ENCODE assay signal across 8 mouse cellular contexts in genomic region chr8:84660819-84661457, GRCm38 (mm10). TPM values are rescaled to one million over a fixed set of nuclear protein-coding genes. Genes with fewer than 3 reads are reported as not detected.
DNase-seq lines count a peak whose midpoint lies in the region; ATAC-seq and TF ChIP-seq lines count a peak whose summit lies in the region.

No protein-coding gene starts in this region.

- H3K4me3 ChIP-seq in forebrain, embryonic 13.5 days: peak overlapping the region; percentile 79
- H3K4me3 ChIP-seq in hindbrain, embryonic 14.5 days (replicated peaks; ENCODE audit: low read length): peak overlapping the region; percentile 71
- H3K4me3 ChIP-seq in liver, adult 2 months (ENCODE audit: insufficient read depth, low read depth, low read length): peak overlapping the region; percentile 61

- H3K9me3 ChIP-seq in forebrain, embryonic 13.5 days (replicated peaks): no peaks in the 10 kb centered on the region
- H3K9me3 ChIP-seq in hindbrain, embryonic 14.5 days (ENCODE audit: control insufficient read depth, low read length): no peaks in the 10 kb centered on the region

- peak overlapping the region; percentile 92 for H3K4me2 ChIP-seq in forebrain, embryonic 13.5 days
- peak overlapping the region; percentile 79 for H3K4me2 ChIP-seq in hindbrain, embryonic 14.5 days (replicated peaks)

- no peak for ATAC-seq in forebrain, embryonic 13.5 days
- no peak for ATAC-seq in hindbrain, embryonic 14.5 days (ENCODE audit: low FRiP score)

- no peaks in the 10 kb centered on the region for H3K36me3 ChIP-seq in forebrain, embryonic 13.5 days (ENCODE audit: poor library complexity, severe bottlenecking)
- no peaks in the 10 kb centered on the region for H3K36me3 ChIP-seq in hindbrain, embryonic 14.5 days (replicated peaks; ENCODE audit: control insufficient read depth, insufficient read depth)
- H3K36me3 ChIP-seq in liver, adult 2 months (ENCODE audit: control insufficient read depth, insufficient read depth, low read length): no peaks in the 10 kb centered on the region

- peak; percentile 26 to 41 for DNase-seq in spleen, adult 18-20 months
- DNase-seq in spleen, adult 12 weeks (ENCODE audit: low spot score): no peak
- no peak for DNase-seq in hindbrain, embryonic 14.5 days (ENCODE audit: low spot score)
- peak; percentile 76 for DNase-seq in liver, adult 2 months (ENCODE audit: extremely low read depth, low read depth, low spot score)
- peak; percentile 29 to 38 for DNase-seq in natural killer cell, adult 2 months (ENCODE audit: low spot score in 2 of 2)
- peak; percentile 72 to 84 for DNase-seq in urinary bladder, postnatal 36 days (ENCODE audit: low spot score in 2 of 2)
- no peak for DNase-seq in cerebellum, postnatal 4 days (ENCODE audit: low spot score in 2 of 2)

- 2% methylated on average over 20 of the region's 20 CpGs for WGBS in forebrain, embryonic 13.5 days
- WGBS in hindbrain, embryonic 14.5 days: 1% methylated on average over 20 of the region's 20 CpGs
- WGBS in liver, adult 2 months: 2% methylated on average over 20 of the region's 20 CpGs

- H3K27ac ChIP-seq in forebrain, embryonic 13.5 days: peak overlapping the region; percentile 48; the same call in 1 of the 2 replicates
- peak overlapping the region; percentile 84 for H3K27ac ChIP-seq in hindbrain, embryonic 14.5 days
- H3K27ac ChIP-seq in liver, adult 2 months (replicated peaks; ENCODE audit: insufficient read depth, low read depth, low read length): peak overlapping the region; percentile 95

- H3K9ac ChIP-seq in forebrain, embryonic 13.5 days: peak overlapping the region; percentile 90
- peak overlapping the region; percentile 71 for H3K9ac ChIP-seq in hindbrain, embryonic 14.5 days
- H3K9ac ChIP-seq in liver, adult 2 months (ENCODE audit: low read depth, low read length): peak overlapping the region; percentile 74

- H3K4me1 ChIP-seq in forebrain, embryonic 13.5 days: peaks cover 55% of the 10 kb centered on the region
- peaks cover 51% of the 10 kb centered on the region for H3K4me1 ChIP-seq in hindbrain, embryonic 14.5 days (replicated peaks; ENCODE audit: control insufficient read depth, insufficient read depth, low read length)
- peaks cover 11% of the 10 kb centered on the region for H3K4me1 ChIP-seq in liver, adult 2 months (ENCODE audit: control insufficient read depth, insufficient read depth, low read length)

- no peaks in the 10 kb centered on the region for H3K27me3 ChIP-seq in forebrain, embryonic 13.5 days
- no peaks in the 10 kb centered on the region for H3K27me3 ChIP-seq in hindbrain, embryonic 14.5 days (ENCODE audit: control insufficient read depth, insufficient read depth, low read length)
- no peaks in the 10 kb centered on the region for H3K27me3 ChIP-seq in liver, adult 2 months (ENCODE audit: control insufficient read depth, insufficient read depth, low read length)

- H3K79me2 ChIP-seq in liver, adult 2 months (ENCODE audit: control insufficient read depth, insufficient read depth, low read length): 0 out of 2 replicates have a peak, but pooled peaks cover 7% of the 10 kb centered on the region

- no peak for TF ChIP-seq CTCF in liver, adult 2 months (IDR thresholded peaks at IDR 0.05; ENCODE audit: low read depth, low read length)

- 0 out of 2 replicates have a peak, but pooled peaks have one; percentile 11 for TF ChIP-seq POLR2A in liver, adult 2 months (IDR thresholded peaks at IDR 0.05; ENCODE audit: extremely low read depth, insufficient read depth, low read length)

RNA-seq across cellular contexts. Expression of gene Ier2, which starts 1.7 kb away (rescaled TPM):
- 35.2 and 35.4 TPM in 2 replicates for polyA plus RNA-seq in forebrain, embryonic 13.5 days (2015; fragmentation: Nextera tagmentation; extraction: Ambion mirVana)
- 17.4 and 20.1 TPM in 2 replicates for polyA plus RNA-seq in hindbrain, embryonic 14.5 days (2014; fragmentation: Nextera tagmentation; extraction: Ambion mirVana)
- 13.1 and 15.6 TPM in 2 replicates for total RNA-seq in liver, adult 2 months (2014; rRNA removed)
- polyA plus RNA-seq in liver, adult 2 months (2012; rRNA removed): 12.0 and 12.6 TPM in 2 replicates

RNA-seq across cellular contexts. Expression of gene Trmt1, which starts 25.2 kb away (rescaled TPM):
- polyA plus RNA-seq in forebrain, embryonic 13.5 days (2015; fragmentation: Nextera tagmentation; extraction: Ambion mirVana): 53.5 and 59.1 TPM in 2 replicates
- 55.2 and 62.1 TPM in 2 replicates for polyA plus RNA-seq in hindbrain, embryonic 14.5 days (2014; fragmentation: Nextera tagmentation; extraction: Ambion mirVana)
- 20.7 and 27.3 TPM in 2 replicates for total RNA-seq in liver, adult 2 months (2014; rRNA removed)
- 44.6 and 58.6 TPM in 2 replicates for polyA plus RNA-seq in liver, adult 2 months (2012; rRNA removed)

RNA-seq across cellular contexts. Expression of gene Nacc1, which starts 26.7 kb away (rescaled TPM):
- polyA plus RNA-seq in forebrain, embryonic 13.5 days (2015; fragmentation: Nextera tagmentation; extraction: Ambion mirVana): 16.1 and 18.6 TPM in 2 replicates
- 17.8 and 18.1 TPM in 2 replicates for polyA plus RNA-seq in hindbrain, embryonic 14.5 days (2014; fragmentation: Nextera tagmentation; extraction: Ambion mirVana)
- total RNA-seq in liver, adult 2 months (2014; rRNA removed): 5.3 and 8.0 TPM in 2 replicates
- 31.0 and 32.6 TPM in 2 replicates for polyA plus RNA-seq in liver, adult 2 months (2012; rRNA removed)

RNA-seq across cellular contexts. Expression of gene Lyl1, which starts 40.3 kb away (rescaled TPM):
- 1.9 and 2.1 TPM in 2 replicates for polyA plus RNA-seq in forebrain, embryonic 13.5 days (2015; fragmentation: Nextera tagmentation; extraction: Ambion mirVana)
- 3.8 and 5.1 TPM in 2 replicates for polyA plus RNA-seq in hindbrain, embryonic 14.5 days (2014; fragmentation: Nextera tagmentation; extraction: Ambion mirVana)
- total RNA-seq in liver, adult 2 months (2014; rRNA removed): 0.18 and 0.47 TPM in 2 replicates
- 0.71 and 1.3 TPM in 2 replicates for polyA plus RNA-seq in liver, adult 2 months (2012; rRNA removed)

Comparison
In these comparisons a context has a peak if more than half of its experiments do, and no peak if none do; other contexts are left out.
1. DNase-seq: peak in spleen, adult 18-20 months (2 of 2), liver, adult 2 months (single experiment), natural killer cell, adult 2 months (2 of 2) and urinary bladder, postnatal 36 days (2 of 2); none in spleen, adult 12 weeks (single experiment), hindbrain, embryonic 14.5 days (single experiment) and cerebellum, postnatal 4 days (0 of 2).
2. Peak in every context shown above with its lines, with median percentiles within 50 percentile points of each other: H3K27ac ChIP-seq, H3K4me3 ChIP-seq and H3K9ac ChIP-seq.